Mouse (Mus musculus) G1E (cell line): ENCODE data around the gene Twnk.

ENCODE experiments used
- CTCF ChIP-seq: IDR thresholded peaks from 2 replicates; pipeline ENCODE4 v1.5.1; 2012; ENCODE audit warnings: low read depth, low read length, inconsistent platforms, mixed read lengths
- POLR2AphosphoS5 ChIP-seq: IDR thresholded peaks from 2 replicates; pipeline ENCODE4 v1.6.1; 2012; ENCODE audit warnings: low read depth, low read length, inconsistent platforms; ENCODE audit not compliant: insufficient replicate concordance

GRCm38 (mm10) chr19:45026958-45027670 is 21.7 kb downstream of the Twnk start:
- TF ChIP-seq CTCF (no peak), POLR2AphosphoS5 (no peak)
